Mouse (Mus musculus) erythroid progenitor cell, adult 5-6 weeks (primary cell): ENCODE results near the gene Syne4. TPM values are rescaled to one million over a fixed set of nuclear protein-coding genes. Genes with fewer than 3 reads are reported as not detected.

ENCODE experiments used
- ATAC-seq: replicated peaks from 2 replicates; pipeline ENCODE4 v1.8.0; 2016; ENCODE audit warnings: moderate number of reproducible peaks, mild to moderate bottlenecking, moderate TSS enrichment, inconsistent platforms; ENCODE audit not compliant: poor library complexity, low FRiP score, severe bottlenecking
- total RNA-seq, 2 experiments: library from RNA; stranded (forward) in 1 of 2; stranded (reverse) in 1 of 2; fragments of 150-400 nt in 1 of 2; fragments of 186-747, 209-891 nt in 1 of 2; gene quantifications; 2 replicates each; pipeline versions ENCODE4 v1.2.3 to v1.2.4; 2015 to 2017; ENCODE audit warnings: low replicate concordance in 2 of 2

The Syne4 gene
- total RNA-seq, 2 experiments from 2014 or later, result not detected

DNA sequence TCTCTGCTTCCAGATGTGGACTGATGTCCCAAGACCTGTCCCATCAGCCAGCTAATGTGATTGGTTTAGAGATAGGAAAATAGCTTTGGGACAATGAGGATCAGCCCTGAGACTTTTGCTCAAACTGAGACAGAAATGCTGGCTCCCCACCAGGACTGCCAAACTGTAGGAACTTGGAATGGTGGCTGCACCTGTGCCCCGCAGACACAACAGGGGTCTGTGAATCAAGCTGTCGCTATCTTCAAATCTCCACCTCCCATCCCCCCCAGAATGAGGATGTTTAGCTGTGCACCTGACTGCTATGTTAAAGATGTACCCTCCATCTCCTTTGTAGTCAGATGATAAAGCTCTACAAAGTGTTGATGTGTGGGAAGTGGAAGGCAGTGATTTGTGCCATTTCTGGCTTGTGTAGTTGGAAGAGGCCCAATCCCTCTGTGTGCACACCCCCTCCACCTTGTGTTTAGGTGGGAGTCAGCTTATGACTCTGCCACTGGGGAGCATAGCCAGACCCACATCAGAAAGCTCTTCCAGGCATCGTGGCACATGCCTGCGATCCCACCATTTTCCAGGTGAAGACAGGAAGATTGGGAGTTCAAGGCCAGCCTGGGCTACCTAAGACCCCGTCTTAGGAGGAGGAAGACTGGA lies 9.8 kb downstream of the Syne4 start:
- no peak for ATAC-seq

DNA sequence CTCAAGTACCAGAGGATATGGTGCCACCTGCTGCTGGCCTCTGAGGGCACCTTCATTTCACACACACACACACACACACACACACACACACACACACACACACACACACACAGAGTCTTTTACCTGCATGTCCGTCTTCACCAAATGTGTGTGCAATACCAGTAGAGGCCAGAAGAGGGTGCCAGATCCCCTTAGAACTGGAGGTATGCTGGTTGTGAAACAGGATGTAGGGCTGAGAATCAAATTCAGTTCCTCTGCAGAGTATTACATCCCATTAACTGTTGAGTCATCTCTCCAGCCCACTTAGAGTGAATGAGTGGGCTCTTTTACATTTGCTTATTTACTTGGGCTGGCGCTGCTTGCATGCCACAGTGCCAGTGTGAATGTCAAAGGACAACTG lies 10.8 kb downstream of the Syne4 start:
- ATAC-seq, result no peak

DNA sequence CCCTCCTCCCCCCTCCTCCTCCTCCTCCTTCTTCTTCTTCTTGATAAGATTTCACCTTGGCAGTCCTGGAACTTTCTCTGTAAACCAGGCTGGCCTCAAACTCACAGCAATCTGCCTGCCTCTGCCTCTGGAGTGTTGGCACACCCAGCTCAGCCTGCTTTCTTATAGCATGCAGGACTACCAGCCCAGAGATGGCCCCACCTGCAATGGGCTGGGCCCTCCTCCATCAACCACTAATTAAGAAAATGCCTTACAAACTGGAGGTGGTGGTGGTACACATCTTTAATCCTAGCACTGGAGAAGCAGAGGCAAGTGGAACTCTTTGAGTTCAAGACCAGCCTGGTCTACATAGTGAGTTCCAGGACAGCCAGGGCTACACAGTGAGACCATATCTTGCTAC lies 11.8 kb downstream of the Syne4 start:
- ATAC-seq, result no peak

DNA sequence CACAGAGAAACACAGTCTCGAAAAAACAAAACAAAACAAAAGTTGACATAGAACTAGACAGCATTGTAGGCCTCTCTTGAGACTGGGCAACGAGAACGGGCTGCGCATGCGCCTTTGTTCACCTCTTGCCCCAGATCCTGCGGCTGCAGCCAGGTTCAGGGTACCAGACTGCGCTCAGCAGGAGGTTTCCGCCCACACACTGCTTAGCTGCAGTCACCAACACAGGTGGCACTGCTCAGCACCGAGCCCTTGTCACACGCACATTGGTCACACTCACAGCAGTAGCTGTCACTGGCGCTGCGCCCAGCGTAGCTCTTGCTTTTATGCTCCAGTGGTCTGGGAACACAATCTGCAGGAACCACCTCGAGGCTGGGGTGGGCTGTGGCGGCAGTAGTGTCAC lies 12.5 kb downstream of the Syne4 start:
- ATAC-seq, result no peak

DNA sequence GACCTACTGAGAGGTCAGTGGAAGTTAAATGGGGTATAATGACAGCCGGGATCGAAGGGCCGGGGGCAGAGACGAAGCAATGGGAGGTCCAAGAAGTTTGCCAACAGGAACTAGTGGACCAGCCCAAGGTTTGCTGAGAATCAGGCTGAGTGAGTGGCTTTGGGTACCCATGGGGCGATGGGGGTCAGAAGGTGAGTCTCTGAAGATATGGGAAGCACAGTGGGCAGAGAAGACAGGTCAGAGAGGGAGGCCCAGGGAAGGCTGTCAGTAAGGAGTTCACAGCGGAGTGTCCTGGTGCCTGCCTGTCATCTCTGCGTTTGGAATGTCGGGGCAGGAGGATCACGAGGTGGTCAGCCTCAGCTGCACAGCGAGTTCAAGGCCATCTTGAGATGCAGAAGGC lies 13.8 kb downstream of the Syne4 start:
- ATAC-seq, result no peak

DNA sequence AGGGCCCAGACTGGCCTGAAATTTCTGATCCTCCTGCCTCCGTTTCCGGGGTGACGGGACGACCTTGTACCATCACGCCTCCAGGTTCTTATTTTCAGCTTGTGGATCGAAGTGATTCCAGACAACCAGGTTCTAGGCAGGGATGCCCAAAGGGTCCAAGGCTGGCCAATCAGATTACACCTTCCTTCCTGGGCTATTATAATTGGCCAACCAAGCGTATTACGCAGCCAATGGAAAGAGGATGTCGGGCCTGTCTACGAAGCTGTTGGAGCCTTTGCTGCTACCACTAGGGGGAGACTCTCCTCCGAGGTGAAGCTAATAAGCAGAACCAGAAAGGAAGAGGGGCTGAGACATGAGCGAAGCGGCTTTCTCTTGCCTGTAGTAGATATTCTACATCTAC lies 17.3 kb downstream of the Syne4 start:
- no peak for ATAC-seq

DNA sequence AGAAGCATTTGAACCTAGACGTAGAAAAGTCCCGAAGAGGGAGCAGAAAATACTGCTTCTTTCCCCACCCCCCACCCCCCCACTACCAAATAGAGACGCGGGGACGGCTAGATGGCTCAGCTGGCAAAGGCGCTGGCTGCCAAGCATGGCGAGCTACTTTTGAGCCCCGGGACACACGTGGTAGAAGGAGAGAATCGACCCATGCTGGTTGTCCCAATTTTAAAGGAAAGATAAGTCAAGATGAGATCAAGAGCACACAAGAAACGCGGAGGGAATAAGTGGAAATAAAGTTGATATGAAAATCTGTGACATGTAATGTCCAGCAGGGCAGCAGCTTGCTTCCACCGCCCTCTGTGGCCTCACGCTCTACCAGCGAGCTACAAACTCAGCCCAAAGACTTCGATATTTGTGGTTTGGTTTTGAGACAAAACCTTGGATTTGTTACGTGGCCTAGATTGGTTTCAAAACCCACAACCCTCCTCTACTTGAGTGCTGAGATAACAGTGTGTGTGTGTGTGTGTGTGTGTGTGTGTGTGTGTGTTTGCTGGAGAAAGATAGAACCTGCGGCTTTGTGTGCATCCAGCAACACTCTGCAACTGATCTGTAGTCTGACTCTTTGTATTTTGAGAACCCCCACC lies 18.1 kb downstream of the Syne4 start:
- ATAC-seq, result no peak

DNA sequence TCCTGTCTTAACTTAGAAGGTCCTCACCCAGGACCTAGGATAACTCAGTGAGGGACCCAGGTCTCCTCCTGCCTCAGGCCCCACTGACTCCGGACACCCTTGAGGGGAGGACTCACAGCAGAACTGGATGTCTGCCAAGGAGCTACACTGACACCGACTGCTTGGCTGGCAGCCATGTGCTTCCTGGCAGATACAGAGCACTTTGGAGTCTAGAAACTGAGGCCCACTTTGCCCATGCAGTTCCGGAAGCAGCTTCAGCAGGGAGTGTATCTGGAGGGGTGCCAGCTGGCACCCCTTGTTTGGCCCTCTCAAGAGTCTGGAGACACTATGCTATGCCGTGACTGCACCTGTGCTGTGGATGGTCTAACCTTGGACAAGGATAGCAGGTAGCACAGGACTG lies 18.8 kb downstream of the Syne4 start:
- ATAC-seq, result no peak

DNA sequence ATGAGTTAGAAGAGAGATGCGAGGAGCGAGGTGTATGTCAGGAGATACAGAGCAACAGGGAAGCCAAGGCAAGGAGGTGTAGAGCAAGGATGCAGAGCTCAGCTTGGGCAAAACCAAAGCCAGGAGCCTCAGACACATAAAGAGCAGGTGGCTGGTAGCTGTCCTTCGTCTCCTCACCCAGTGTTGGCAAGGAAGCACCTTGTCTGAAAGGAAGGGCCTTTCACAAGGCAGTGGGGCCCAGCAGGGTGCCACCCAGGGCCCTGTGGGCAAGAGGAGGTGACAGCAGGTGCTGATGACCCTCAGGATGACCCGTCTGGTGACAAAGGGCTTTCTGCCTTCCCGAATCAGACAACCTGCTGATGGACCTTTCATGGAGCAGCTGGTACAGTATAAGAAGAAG lies 20.0 kb downstream of the Syne4 start:
- ATAC-seq, result no peak

DNA sequence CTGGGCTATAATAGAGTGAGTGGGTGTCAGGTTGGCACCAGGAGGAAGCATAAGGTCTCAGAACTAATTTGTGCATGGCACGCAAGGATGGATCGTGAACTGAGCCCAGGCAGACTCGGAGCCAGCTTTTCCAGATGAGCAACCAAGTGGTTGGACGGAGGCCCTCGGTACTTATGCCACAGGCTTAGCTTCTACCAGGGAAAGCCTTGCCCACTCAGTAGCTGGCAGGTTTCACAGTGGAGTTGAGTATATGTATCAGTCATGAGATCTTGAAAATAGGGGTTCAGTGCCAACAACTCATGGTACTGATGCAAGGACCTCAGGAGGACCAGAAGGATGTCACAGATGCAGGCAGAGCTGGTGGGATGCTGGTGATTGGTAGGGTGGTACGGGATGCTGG lies 21.1 kb downstream of the Syne4 start:
- ATAC-seq, result no peak

DNA sequence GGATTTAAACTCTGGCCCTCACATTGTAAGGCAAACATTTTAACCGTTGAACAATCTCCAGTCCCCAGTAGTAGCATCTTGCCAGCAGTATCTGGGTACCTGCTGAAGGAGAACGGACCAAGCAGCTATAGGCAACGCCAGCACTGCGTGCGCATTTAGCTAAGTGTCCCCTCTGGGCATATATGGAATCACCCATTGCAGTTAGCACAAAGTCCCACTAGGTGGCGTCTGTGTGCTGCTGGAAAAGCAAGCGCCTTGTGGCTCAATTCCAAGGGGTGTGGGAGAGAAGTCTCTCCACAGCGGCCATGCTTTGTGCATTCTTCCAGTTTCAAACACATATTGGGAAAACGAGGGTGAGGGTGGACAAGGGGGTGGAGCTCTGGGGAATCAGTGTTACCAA lies 21.8 kb downstream of the Syne4 start:
- no peak for ATAC-seq

DNA sequence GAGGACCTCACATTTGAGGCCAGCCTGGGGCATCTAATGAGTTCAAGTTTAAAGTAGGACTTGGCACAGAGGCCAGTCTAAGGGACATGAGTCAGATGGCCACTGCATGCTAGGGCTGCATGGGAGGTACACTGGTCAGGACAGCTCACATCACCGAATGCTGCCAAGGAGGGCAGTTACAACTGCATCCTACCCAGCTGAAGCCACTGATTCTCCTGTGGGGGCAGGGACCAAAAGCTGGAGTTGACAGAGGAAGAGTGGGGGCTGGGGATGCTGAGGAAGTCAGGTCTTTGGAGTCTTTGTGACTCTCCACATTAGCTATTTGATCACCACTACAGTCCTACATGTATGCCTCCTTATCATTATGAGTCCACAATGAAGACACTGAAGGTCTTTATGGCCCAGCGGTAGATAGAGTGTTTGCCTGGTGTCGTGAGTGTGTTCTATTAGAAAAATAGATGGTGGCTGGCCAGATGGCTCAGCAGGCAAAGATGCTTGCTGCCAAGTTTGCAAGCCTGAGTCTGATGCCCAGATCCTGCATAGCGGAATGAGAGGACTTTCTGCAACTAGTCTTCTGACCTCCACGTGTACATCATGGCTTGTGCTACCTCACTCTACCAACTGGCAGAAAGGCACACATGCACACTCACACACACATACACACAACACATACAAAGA lies 25.0 kb downstream of the Syne4 start:
- ATAC-seq, result no peak

DNA sequence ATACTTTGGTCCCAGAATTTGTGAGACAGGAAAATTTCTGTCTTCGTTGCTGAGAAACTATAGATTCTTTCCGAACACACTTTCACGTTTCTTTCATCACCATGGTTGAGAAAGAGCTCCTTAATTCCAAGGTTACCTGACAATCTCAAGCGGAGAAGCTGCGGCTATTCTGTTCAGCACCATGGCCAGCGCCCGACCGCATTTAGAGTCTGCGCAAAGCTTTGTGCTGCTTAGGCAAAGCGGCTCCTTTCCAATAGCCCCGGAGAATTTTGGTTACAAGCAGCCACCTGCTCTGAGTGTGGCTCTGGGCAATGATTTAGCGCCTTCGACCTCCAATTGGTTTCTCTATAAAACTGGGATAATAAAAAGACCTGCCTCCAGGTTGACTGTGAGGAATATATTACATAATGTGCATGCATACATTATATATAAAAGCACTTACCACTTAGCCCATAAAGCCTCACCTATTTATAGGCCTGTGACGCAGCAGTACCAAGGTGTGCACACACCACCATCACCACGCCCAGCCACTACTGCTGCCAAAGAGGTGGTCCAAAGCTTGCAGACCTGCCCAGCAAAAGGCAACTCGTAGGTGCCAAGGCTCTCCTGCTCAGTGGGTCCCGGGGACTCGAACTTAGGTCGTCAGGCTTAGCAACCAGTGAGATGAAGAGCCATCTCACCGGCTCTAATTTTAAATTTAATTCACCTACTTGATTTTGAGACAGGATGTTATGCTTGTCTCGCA lies 32.2 kb downstream of the Syne4 start:
- no peak for ATAC-seq

DNA sequence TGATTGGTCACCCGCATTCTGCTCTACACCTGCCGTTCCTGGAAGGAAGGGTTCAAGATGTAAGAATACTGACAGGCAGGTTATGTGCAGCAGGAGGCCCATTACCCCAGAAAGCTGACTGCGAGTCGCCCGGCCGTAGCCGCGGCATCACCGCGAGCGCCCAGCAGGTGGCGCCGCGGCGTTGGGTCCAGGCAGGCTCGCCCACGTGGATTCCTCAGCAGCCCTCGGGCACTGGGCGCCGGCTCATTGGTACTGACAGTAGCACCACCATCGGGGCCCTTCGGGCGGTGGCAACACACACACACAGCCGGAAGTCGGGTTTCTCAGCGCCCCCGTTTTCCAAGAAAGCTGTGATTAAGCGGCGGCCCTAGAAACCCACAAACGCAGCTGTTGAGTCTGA lies 33.2 kb downstream of the Syne4 start:
- no peak for ATAC-seq

DNA sequence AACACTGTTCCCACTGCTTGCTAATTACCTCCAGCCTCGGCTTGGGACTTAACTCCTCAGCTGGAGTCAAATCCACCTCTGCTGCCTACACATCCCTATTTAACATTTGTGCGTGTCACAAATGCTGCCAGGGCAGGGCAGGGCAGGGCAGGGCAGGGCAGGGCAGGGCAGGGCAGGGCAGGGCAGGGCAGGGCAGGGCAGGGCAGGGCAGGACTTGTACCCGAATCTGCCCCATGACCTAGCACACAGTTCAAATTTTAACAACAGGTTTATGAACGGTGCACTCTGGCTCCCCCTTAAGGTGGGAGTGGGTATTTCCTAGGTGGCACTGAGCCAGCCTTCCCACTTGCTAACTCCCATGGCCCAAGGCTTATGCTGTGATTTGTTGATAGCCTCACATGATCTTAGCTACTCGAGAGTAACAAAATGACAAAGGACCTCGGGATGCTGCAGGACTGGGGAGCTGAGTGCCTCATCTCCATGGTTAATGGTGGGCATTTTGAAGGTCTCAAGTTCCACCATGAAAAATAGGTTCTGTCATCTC lies 38.7 kb downstream of the Syne4 start:
- ATAC-seq, result no peak

DNA sequence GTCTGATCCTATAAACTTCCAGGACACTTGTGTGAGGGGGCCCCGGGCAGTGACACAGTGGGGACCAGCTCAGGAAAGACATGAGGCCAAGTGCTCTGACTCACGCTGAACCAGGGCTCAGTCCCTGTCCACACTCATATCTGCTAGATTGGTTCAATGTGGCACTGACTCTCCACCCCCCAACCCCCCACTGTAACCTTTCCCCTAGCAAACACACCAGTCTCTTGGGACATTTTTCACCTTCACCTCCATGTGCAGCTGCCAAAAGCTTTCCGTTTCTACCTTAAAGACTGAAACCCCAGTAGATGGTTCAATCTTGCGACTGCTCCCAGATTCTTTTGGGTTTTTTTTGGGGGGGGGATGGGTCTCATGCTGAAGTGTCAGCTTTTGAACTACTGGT lies 39.5 kb downstream of the Syne4 start:
- no peak for ATAC-seq

DNA sequence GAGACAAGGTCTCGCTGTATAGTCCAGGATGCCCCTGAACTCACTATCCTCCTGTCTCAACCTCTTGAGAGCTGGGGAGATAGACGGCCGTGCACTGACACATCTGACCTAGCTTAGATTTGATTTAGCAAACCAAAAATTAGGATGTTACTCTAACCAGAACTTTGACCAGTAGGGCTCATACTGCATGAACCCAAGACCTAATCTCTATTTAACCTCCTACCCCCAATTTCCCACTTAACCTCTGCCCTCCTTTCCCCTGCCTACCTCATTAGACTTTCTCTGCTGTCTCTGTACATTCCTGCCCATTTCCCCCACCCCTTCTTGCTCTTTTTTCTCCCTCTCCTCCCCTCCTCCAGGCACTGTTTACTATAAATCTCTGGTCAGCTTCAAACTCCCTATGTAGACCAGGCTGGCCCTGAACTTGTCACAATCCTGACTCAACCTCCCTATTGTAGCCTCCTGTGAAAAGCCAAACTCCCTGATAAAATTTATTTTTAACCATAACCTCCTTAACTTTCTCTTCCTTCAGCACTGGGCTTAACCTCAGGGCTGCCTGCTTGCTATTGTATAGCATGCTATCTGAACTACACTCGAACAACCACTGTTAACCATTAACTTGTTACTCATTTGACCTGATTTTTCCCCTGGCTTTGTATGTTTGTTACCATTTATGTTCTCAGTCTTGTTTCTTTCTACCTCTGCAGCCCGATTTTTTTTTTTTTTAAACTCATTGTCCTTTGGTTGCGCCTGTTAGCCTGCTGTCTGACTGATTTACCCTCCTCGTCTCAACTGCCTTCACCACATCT lies 44.0 kb downstream of the Syne4 start:
- ATAC-seq, result no peak

DNA sequence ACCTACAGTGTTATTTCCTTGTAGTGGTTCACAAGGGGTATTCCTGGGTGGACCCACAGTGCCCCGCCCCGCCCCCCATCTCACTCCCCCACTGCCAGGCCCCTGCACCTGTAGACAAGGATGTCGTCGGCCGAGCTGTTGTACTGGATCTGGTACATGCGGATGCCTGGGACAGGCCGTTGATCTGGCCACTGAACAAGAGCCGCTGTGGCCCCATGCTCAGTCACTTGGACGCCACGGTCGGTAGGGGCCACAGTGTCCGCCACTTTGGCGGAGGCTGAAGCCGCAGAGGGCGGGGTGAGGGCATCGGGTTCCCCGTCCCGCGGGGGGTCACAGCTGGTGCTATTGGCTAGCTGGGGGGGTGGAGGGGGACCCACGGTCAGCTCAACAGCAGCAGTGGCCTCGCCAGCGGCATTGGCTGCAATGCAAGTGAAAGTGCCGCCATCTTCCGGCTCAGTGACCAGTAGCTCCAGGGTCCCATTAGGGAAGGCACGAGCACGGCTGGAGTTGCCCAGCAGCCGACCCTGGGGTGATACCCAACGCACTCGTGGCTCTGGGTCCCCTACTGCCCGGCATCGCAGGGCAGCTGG lies 44.8 kb downstream of the Syne4 start:
- no peak for ATAC-seq

DNA sequence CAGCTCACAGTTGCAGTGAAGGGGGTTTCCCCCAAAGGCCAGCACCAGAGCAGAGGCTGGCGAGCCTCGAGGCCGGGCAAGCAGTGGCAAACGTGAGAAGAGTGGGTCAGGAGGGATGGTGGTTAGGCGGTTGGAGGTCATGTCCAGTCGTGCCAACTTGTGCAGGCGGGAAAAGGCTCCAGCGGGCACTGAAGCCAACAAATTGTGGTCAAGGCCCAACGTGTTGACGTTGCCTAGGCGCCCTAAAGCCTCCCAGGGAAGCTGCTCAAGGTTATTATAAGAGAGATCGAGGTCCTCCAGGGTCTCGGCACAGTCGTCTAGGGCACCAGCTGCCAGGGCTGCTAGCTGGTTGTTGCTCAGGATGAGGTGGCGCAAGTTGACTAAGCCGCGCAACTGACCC lies 45.4 kb downstream of the Syne4 start:
- no peak for ATAC-seq
